Mouse (Mus musculus): Measurements from ENCODE around the gene Izumo1r. TPM values are rescaled to one million over a fixed set of nuclear protein-coding genes. Genes with fewer than 3 reads are reported as not detected.
A peak's percentile ranks its signal among the peaks of the same experiment; 100 is the strongest.

Izumo1r gene
- polyA plus RNA-seq, 1 experiment from 2014 or later = not detected

DNA sequence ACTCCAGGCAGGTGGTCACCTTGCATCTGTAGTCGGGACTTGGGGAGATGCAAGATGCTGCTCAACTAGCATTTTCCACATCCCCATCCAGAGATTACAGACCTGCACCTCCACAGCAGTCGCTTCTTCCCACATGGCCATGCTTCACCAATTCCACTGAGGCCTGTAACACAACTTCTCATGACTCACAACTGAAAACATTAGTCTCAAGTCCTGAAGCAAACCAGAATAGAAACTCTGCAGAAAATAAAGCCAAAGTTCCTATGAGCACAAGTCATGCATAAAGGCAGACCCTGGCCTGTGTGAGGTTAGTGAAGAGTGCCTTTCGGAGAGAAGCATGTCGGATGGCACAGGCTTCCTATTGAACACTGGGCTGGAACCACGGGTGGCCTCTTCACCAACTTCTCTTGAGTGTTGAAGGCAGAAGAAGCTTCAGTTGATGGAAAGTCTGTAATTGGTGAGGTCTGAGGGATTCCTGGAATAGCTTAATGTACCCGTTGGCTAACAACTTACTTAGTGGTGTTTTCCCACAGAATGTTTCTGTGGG is 60.4 kb downstream of the Izumo1r start:
- no peak for ATAC-seq (ENCODE audit: insufficient number of reproducible peaks, insufficient read depth, low FRiP score, low TSS enrichment, low read depth)
- Histone ChIP-seq H3K36me3 (no peaks in the 10 kb centered on the region), H3K27ac (peak overlapping the region; percentile 75; the same call in 1 of the 2 replicates), H3K27me3 (no peaks in the 10 kb centered on the region), H3K9ac (replicated peaks) (no peak overlapping the region), H3K4me1 (replicated peaks) (peaks cover 19% of the 10 kb centered on the region), H3K4me2 (no peak overlapping the region), H3K9me3 (no peaks in the 10 kb centered on the region), H3K4me3 (replicated peaks) (no peak overlapping the region)
- 93% methylated on average over 6 of the region's 6 CpGs for WGBS

GRCm38 (mm10) chr9:14841878-14842761 is 61.6 kb downstream of the Izumo1r start:
- Histone ChIP-seq H3K27ac (peak overlapping the region; percentile 75; the same call in 1 of the 2 replicates), H3K4me2 (no peak overlapping the region), H3K27me3 (no peaks in the 10 kb centered on the region), H3K9me3 (no peaks in the 10 kb centered on the region), H3K36me3 (no peaks in the 10 kb centered on the region), H3K4me1 (replicated peaks) (peaks cover 19% of the 10 kb centered on the region), H3K9ac (replicated peaks) (no peak overlapping the region), H3K4me3 (replicated peaks) (no peak overlapping the region)
- ATAC-seq (ENCODE audit: insufficient number of reproducible peaks, insufficient read depth, low FRiP score, low TSS enrichment, low read depth) = peak; percentile 82
- 31% methylated on average over 10 of the region's 10 CpGs for WGBS

- no peaks in the 10 kb centered on the region for H3K9me3 ChIP-seq
- no peak for ATAC-seq (ENCODE audit: insufficient number of reproducible peaks, insufficient read depth, low FRiP score, low TSS enrichment, low read depth)
- no peak overlapping the region for H3K27ac ChIP-seq
- H3K4me1 ChIP-seq (replicated peaks) = peaks cover 19% of the 10 kb centered on the region
- WGBS = 67% methylated on average over 5 of the region's 5 CpGs
- no peak overlapping the region for H3K4me3 ChIP-seq (replicated peaks)
- H3K27me3 ChIP-seq = no peaks in the 10 kb centered on the region
- no peak overlapping the region for H3K4me2 ChIP-seq
- no peak overlapping the region for H3K9ac ChIP-seq (replicated peaks)
- H3K36me3 ChIP-seq = peaks cover 15% of the 10 kb centered on the region
These were observed 63.8 kb downstream of the Izumo1r start for GRCm38 (mm10) chr9:14839970-14840369.

DNA sequence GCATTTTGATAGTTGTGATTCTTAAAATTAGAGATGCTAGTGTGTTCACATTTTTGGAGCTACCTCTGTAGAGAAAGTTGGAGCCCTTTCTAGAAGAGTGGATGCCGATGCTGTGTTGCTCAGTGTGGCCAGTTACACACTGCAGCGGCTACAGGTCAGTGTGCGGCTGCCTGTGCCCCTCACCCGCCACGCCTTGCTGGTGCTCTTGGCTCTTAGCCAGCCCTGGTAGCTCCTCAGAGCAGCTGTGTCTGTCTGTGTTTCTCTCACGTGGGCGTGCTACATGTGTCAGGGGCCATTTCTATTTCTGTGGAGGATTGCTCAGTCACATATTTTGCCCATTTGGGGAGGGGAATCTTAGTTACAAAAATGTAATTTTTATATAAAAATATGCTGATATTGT is 64.2 kb downstream of the Izumo1r start:
- Histone ChIP-seq H3K9ac (replicated peaks) (no peak overlapping the region), H3K4me2 (no peak overlapping the region), H3K4me1 (replicated peaks) (peaks cover 19% of the 10 kb centered on the region), H3K4me3 (replicated peaks) (no peak overlapping the region), H3K27ac (no peak overlapping the region), H3K9me3 (no peaks in the 10 kb centered on the region), H3K27me3 (no peaks in the 10 kb centered on the region), H3K36me3 (peaks cover 20% of the 10 kb centered on the region)
- no peak for ATAC-seq (ENCODE audit: insufficient number of reproducible peaks, insufficient read depth, low FRiP score, low TSS enrichment, low read depth)
- WGBS = 39% methylated on average over 7 of the region's 7 CpGs

Other genes with a start within 250 kb of the Izumo1r start
- 0.18 TPM in 1 of 2 replicates, not detected in the other for gene Piwil4, start 163.2 kb downstream of the Izumo1r start, polyA plus RNA-seq (2016; fragmentation: Nextera tagmentation; extraction: Ambion mirVana)
- gene Fut4, start 151.6 kb downstream of the Izumo1r start, polyA plus RNA-seq (2016; fragmentation: Nextera tagmentation; extraction: Ambion mirVana) = 5.4 and 6.4 TPM in 2 replicates
- not detected in 2 replicates for gene 1700012B09Rik, start 132.9 kb downstream of the Izumo1r start, polyA plus RNA-seq (2016; fragmentation: Nextera tagmentation; extraction: Ambion mirVana)
- gene Mre11a, start 119.3 kb downstream of the Izumo1r start, polyA plus RNA-seq (2016; fragmentation: Nextera tagmentation; extraction: Ambion mirVana) = 34.3 and 35.9 TPM in 2 replicates
- gene Ankrd49, start 119.1 kb downstream of the Izumo1r start, polyA plus RNA-seq (2016; fragmentation: Nextera tagmentation; extraction: Ambion mirVana) = 43.9 and 46.0 TPM in 2 replicates
- gene Gpr83, start 43.7 kb downstream of the Izumo1r start, polyA plus RNA-seq (2016; fragmentation: Nextera tagmentation; extraction: Ambion mirVana) = 0.60 and 0.63 TPM in 2 replicates
- gene Panx1, start 141.5 kb upstream of the Izumo1r start, polyA plus RNA-seq (2016; fragmentation: Nextera tagmentation; extraction: Ambion mirVana) = 66.4 and 71.5 TPM in 2 replicates
- gene Hephl1, start 208.2 kb upstream of the Izumo1r start, polyA plus RNA-seq (2016; fragmentation: Nextera tagmentation; extraction: Ambion mirVana) = not detected in 2 replicates